Mouse (Mus musculus): Measurements from ENCODE around the gene Cep89.
A peak's percentile ranks its signal among the peaks of the same experiment; 100 is the strongest.

Cep89 gene

GRCm38 (mm10) chr7:35386525-35386952, 10.3 kb upstream of the Cep89 start:
- no peak for DNase-seq (ENCODE audit: low spot score)

GRCm38 (mm10) chr7:35388694-35389093, 8.1 kb upstream of the Cep89 start:
- DNase-seq (ENCODE audit: low spot score): no peak

GRCm38 (mm10) chr7:35392935-35393334, 3.9 kb upstream of the Cep89 start:
- DNase-seq (ENCODE audit: low spot score): no peak

- no peak for DNase-seq (ENCODE audit: low spot score)
These were observed 940 bp upstream of the Cep89 start for GRCm38 (mm10) chr7:35395734-35396456.

GRCm38 (mm10) chr7:35401169-35401568, 4.3 kb downstream of the Cep89 start:
- no peak for DNase-seq (ENCODE audit: low spot score)

GRCm38 (mm10) chr7:35415226-35415625, 18.4 kb downstream of the Cep89 start:
- DNase-seq (ENCODE audit: low spot score): no peak

- DNase-seq (ENCODE audit: low spot score): no peak
These were observed 19.2 kb downstream of the Cep89 start for GRCm38 (mm10) chr7:35415801-35416653.

GRCm38 (mm10) chr7:35416654-35416948, 19.8 kb downstream of the Cep89 start:
- DNase-seq (ENCODE audit: low spot score): no peak

- no peak for DNase-seq (ENCODE audit: low spot score)
These were observed 26.2 kb downstream of the Cep89 start for GRCm38 (mm10) chr7:35423071-35423470.

- DNase-seq (ENCODE audit: low spot score): no peak
These were observed 31.3 kb downstream of the Cep89 start for GRCm38 (mm10) chr7:35428146-35428545.

GRCm38 (mm10) chr7:35435266-35435665, 38.4 kb downstream of the Cep89 start:
- DNase-seq (ENCODE audit: low spot score): no peak

- no peak for DNase-seq (ENCODE audit: low spot score)
These were observed 50.7 kb downstream of the Cep89 start for GRCm38 (mm10) chr7:35447501-35447900.

GRCm38 (mm10) chr7:35447996-35448846, 51.4 kb downstream of the Cep89 start, which contains the start of gene Slc7a9:
Gene Slc7a9 (plus strand): TSS chr7:35448796.
- no peak for DNase-seq (ENCODE audit: low spot score)

- no peak for DNase-seq (ENCODE audit: low spot score)
These were observed 52.0 kb downstream of the Cep89 start for GRCm38 (mm10) chr7:35448867-35449266.

- no peak for DNase-seq (ENCODE audit: low spot score)
These were observed 59.4 kb downstream of the Cep89 start for GRCm38 (mm10) chr7:35456091-35456814.

- DNase-seq (ENCODE audit: low spot score): no peak
These were observed 64.1 kb downstream of the Cep89 start for GRCm38 (mm10) chr7:35460971-35461370.

- DNase-seq (ENCODE audit: low spot score): peak; percentile 16
These were observed 68.2 kb downstream of the Cep89 start for GRCm38 (mm10) chr7:35465027-35465426.

- no peak for DNase-seq (ENCODE audit: low spot score)
These were observed 71.0 kb downstream of the Cep89 start for GRCm38 (mm10) chr7:35467856-35468255.

- DNase-seq (ENCODE audit: low spot score): no peak
These were observed 74.0 kb downstream of the Cep89 start for GRCm38 (mm10) chr7:35470794-35471193.

GRCm38 (mm10) chr7:35476457-35476856, 79.6 kb downstream of the Cep89 start:
- no peak for DNase-seq (ENCODE audit: low spot score)

- DNase-seq (ENCODE audit: low spot score): no peak
These were observed 88.3 kb downstream of the Cep89 start for GRCm38 (mm10) chr7:35485126-35485525.

- DNase-seq (ENCODE audit: low spot score): no peak
These were observed 89.7 kb downstream of the Cep89 start for GRCm38 (mm10) chr7:35486553-35486952.

Measured in layer of hippocampus, adult 9-10 months (tissue).